Mouse (Mus musculus) mouse trophoblast stem cell (cell line): Measurements from ENCODE around the gene Mettl7a1.
"Not testable (repeated sequence)": the region's sequence is repeated elsewhere in the genome, so short reads cannot be mapped to it uniquely, and the experiment has no call there.

ENCODE experiments used
- in situ Hi-C, 2 experiments: fragments of 300-500 bp; cut with MseI, MboI; formaldehyde crosslinking; loops; 2 replicates in 1 of 2; 3 replicates in 1 of 2; pipeline ENCODE4 v1.15.1; 2025

Mettl7a1 gene

DNA sequence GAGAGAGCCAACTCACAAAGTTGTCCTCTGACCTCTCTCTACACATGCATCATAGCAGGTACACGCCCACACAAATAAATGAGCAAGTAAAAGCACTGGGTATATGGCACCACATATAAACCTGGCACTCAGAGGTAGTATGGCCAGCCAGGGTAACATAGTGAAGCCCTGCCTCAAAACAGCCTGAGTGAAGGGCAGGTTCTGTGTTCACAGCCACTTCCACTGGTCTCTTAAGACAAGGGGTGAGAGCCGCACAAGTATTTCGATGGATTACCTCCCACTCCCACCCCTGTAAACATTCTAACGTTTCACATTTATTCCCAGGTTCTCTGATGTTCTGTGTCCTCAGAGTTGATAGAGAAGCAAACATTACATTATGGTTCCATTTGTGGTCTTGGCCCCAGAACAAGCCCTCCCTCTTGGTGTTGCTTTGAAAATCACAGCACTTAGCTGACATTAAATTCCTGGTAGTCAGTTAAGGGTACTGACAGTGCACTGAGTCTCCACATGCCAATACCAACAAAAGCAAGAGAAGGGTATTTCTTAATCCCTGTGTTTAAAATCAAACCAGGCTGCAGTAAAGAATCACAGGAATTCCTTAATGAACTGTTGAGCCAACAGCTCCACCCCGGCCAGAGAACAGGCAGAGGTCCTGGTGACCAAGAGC is 37.5 kb downstream of the Mettl7a1 start:
- in situ Hi-C loops = not testable (repeated sequence)

DNA sequence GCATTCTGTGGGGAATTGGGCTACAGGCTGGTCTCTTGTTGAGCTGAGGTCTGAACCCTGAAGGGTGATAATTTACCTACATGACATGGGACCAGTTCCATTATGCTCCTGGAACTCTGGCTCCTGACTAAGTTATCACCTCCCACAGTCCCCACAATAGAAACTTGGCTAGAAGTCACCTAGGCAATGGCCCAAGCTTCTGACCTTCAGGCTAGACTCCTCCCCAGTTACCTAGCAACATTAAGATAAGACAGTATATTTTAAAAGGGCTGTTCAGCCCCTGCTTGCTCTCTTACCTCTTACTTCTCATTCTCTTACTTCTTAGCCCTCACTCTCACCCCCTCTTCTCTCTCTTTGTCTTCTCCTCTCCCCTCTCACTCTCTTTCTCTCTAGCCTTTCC is 41.5 kb downstream of the Mettl7a1 start:
- in situ Hi-C loops = no loop called here

DNA sequence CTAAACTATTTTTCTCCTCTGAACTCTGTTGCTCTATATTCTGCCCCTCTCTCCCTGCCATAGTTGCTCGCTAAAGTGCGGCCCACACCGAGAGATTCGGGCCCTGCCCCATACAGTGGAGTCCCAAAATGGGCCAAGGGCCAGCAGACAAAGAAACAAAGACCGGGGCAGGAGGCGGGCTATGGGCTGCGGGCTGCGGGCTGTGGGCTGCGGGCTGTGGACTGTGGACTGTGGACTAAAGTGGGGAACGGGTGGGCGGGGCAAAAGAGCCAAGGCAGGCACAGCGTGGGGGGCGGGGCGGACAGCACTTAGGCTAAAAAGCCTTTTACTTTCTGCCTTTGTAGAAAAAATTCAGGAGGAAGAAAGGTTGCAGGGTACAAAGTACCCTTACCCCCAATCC is 42.8 kb downstream of the Mettl7a1 start:
- in situ Hi-C loops = no loop called here

DNA sequence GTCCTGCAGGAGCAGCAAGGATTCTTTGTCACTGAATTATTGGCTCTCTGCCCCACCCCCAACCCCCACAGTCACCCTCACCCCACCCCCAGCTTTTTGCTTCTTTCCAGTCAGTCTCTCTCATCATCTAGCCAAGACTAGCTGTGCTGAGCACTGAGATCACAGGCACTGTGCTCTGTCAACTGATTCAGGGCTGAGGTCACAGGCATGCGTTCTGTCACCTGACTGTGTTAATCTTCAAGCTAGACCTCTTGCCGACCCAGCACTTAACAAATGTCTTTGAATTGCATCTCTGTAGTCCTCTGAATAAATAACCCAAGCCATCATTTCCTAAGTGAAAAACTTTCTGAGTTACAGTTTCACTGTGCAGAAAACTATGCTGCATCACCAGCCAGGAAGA is 45.6 kb downstream of the Mettl7a1 start:
- in situ Hi-C loops = no loop called here

DNA sequence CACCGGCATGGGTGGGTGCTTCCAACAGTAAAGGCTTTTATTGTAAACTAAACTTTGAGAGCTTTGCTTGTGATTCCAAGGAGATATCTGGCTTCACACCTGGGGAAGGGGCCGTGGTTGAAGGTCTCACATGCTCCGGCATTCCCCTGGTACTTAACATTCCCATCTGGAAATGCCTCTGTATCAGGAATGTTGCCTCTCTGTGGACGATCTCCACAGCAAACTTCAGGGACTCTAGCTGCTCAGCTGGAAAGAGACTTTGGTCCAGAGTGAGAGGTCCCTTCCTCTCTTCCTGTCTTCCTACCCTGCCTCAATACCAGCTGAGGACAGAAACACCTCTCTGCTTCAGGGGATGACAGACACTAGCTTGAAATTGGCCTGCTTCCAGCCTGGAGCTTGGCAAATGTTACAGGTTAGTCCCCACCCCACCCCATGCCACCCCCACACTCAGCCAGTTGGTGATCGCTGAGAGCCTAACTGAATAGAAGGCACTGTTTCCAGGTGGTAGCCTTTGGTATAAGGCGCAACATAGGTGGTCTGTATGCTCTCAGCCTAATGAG is 47.6 kb downstream of the Mettl7a1 start:
- in situ Hi-C loops = no loop called here

DNA sequence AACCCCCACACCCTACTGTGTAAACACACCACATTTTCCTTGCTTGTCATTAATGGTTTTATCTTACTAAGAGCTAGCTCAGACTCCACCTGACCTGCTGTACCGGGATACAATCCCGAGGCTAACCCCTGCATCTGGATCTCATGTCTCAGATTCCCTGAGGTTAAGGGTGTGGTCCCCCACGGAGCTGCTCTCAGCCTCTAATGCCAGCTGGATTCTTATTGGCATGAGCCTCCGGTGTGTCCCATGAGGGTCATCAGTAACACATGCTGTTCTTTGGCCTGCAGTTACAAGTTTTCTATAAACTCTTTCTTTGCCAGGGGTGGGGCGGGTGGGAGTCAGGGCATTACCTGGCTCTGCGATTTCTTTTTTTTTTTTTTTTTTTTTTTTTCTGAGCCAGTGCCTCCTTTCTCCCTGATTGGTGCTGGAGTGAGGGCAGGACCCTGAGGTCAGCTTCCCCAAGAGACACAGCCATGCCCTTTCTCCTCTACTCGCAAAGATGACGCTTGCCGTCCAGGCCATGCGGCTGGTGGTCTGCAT is 48.8 kb downstream of the Mettl7a1 start, which contains the start of the genes Methig1 and Mettl7a2:
Methig1 (plus strand) TSS at position 439 of the 540 bp plus-strand sequence.
Mettl7a2 (plus strand) TSS at position 490 of the 540 bp plus-strand sequence.
- in situ Hi-C loops = no loop called here

DNA sequence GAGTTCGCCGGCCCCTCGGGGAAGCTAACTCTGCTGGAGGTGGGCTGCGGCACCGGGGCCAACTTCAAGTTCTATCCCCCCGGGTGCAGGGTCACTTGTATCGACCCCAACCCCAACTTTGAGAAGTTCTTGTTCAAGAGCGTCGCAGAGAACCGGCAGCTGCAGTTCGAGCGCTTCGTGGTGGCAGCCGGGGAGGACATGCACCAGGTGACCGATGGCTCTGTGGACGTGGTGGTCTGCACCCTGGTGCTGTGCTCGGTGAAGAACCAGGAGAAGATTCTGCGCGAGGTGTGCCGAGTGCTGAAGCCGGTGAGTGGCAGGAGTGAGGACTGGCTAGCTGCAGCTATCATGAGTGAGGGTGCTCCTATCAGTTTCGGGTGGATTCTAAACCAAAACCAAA is 49.5 kb downstream of the Mettl7a1 start:
- in situ Hi-C loops = not testable (repeated sequence)

DNA sequence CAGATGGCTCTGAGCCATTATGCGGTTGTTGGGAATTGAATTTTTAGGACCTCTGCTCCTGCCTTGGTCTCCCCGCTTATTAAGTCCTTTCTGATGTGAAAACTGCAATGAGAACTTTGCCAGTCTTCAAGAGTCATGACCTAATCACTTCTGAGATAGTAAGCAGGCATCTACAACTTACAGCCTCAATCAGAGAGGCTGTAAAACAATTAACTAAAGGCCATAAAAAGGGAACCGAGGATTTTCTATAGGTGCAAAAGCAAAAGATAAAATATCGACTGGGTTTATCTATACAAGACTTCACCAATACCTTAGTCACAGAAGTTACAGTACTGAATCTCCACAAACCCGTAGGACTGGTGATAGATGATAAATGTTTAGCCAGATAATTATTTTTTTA is 51.9 kb downstream of the Mettl7a1 start:
- in situ Hi-C loops = no loop called here

DNA sequence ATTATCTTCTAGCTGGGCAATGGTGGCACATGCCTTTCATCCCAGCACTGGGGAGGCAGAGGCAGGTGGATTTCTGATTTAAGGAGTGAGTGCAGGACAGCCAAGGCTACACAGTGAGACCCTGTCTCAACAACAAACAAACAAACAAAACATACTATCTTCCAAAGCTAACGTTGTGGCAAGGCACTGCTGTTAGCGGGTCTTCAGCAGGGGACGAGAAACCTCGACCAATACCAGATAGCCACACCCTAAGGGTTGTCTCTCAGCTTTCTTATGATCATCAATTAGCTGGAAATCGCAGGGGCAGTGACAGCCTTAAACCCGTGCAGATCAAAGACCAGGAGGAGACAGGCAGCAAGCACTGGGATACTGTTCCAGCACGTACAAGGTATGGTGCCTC is 60.3 kb downstream of the Mettl7a1 start, which contains the start of gene Higd1c:
Higd1c (plus strand) TSS at position 301 of the 400 bp plus-strand sequence.
- in situ Hi-C loops = no loop called here

DNA sequence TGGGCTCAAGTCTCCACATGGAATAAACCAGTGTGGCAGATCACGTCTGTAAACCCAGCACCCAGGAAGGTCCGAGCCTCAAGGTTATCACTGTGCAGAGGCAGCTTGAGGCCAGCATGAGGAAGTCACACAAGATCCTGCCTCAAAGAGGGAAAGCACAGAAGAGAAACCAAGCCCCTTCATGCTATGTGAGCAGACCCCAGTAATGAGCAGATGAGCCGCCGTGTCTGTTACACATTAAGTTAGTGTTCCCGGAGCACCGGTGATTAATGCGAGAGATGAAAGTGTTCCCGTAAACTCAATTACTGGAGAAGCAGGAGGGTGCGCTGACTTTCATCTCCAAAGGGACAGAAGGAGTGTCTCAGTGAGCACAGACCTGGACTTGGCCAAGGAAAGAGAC is 62.0 kb downstream of the Mettl7a1 start:
- in situ Hi-C loops = not testable (repeated sequence)

DNA sequence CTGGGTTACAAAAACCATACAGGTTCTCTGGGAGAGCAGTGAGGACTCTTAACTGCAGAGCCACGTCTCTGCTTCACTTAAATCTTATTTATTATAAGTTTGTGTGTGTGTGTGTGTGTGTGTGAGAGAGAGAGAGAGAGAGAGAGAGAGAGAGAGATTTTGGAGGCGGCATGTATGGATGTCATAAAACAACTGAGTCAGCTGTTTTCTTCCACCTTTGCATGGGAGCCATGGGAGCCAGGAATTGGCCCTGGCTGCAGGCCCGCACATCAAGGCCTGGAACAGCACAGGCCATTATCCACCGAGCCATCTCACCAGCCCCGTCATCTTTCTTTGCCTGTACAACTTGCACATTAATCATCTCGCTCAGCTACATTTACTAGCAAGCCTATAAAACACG is 63.2 kb downstream of the Mettl7a1 start:
- in situ Hi-C loops = no loop called here

DNA sequence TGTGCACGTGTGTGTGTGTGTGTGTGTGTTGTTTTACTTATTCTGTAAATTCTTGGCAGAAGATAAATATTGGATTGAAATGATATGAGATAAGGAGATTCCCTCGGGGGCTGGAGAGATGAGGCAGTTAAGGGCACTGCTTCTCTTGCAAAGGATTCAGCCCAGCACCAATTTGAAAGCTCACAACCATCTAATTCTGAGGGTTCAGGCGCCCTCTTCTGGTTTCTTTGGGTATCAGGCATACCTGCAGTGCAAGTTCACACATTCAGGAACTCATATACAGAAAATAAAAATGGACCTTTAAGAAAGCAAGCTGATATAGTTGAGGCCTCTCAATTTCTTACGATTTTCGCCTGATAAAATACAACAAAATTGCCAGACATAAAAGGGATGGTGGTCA is 71.1 kb downstream of the Mettl7a1 start:
- in situ Hi-C loops = no loop called here

DNA sequence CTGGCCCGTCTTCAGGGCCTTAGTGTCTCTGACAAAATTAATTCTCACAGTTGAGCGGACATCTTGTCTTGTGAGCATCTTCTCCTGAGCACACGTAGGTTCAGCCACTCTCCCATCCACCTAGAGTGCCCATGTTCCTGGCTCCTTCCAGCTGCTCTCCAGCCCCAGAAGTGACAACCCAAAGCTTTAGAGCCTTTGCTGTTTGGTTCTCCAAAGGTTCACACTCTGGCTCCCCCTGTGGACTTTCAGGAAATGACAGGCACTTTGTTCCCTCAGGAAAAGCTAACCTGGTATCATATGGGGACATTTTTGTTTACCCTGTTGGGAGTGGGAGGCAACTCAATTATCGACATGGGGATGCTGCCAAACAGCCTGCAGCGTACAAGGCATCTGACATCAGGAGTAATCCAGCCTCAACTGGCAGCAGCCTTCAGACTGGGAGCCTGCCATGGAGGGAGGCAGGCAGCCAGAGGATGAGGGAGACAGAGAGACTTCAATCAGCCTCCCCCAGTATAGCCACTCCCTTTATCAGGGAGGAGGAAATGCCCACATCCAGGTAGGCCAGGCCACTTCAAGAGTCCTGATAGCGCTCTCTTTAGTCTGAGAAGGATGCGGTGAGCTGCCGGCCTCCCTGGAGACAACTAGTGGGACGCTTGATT is 74.0 kb downstream of the Mettl7a1 start:
- in situ Hi-C loops = not testable (repeated sequence)
